Mouse (Mus musculus) thymus, postnatal 10 days (tissue): ENCODE data around the gene Pard3b.
A peak's percentile ranks its signal among the peaks of the same experiment; 100 is the strongest.

Source experiments
- DNase-seq, 2 experiments: peaks; one replicate each; pipeline ENCODE4 v3.0.0; 2021; ENCODE audit warnings: low spot score in 2 of 2

Gene Pard3b

DNA sequence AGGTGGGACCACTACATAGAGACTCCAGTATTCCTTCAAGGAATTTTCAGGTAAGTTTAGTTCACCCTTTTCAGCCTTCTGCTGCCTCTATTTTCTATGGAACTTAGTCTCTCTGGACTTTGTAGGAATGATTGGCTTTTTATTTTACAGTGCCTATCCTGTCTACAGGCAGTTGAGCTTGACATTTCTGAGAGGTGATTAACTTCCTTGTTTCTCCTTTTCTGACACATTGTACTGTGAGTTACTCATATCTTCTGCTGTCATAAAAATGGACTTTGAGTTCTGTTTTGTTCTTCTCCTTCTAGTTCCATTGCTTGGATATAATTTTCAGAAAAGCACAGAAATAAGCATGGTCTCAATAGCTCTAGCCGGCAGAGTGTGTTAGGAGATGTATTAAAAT is 112.4 kb downstream of the Pard3b start:
- no peak for DNase-seq

DNA sequence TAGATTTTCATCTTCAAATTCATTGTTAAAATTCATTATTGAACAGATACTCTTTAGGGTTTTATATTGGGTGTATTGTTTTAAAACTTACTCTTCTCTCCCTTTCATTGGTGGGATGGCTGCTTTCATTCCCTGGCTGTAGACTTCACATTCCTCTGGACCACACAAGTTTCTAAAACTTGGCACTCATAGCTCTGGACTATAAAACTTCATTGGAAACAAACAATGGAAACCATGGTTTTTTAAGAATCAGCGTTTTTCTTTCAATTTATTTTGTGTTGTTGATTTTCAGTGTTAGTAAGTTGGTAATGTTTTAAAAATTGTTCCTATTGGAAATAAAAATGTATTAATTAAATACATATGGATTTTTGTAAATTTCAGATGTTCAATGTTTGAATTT is 118.1 kb downstream of the Pard3b start:
- no peak for DNase-seq

GRCm38 (mm10) chr1:61771213-61771612 is 132.6 kb downstream of the Pard3b start:
- peak in 1 of 2 experiments; percentile 47 for DNase-seq

DNA sequence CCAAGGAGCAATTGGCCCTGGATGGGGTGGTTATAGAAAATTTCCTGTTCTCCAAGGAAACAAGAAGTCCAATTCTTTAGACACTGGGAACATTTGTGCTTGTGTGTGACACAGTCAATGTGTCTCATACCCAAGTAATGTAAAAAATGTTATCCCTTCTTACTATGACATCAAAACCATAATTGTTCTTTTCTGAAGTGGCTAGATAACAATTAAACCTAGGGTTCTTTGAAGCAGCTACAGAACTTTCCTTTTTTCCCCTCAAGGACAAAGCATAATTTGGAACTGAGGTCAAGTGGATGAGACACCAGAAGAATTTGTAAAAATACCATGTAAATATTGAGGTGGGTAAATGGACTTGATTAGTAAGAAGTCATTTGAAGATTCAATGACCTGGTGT is 140.1 kb downstream of the Pard3b start:
- DNase-seq = no peak

GRCm38 (mm10) chr1:61779906-61780305 is 141.3 kb downstream of the Pard3b start:
- no peak for DNase-seq

GRCm38 (mm10) chr1:61796296-61796695 is 157.7 kb downstream of the Pard3b start:
- DNase-seq = no peak

DNA sequence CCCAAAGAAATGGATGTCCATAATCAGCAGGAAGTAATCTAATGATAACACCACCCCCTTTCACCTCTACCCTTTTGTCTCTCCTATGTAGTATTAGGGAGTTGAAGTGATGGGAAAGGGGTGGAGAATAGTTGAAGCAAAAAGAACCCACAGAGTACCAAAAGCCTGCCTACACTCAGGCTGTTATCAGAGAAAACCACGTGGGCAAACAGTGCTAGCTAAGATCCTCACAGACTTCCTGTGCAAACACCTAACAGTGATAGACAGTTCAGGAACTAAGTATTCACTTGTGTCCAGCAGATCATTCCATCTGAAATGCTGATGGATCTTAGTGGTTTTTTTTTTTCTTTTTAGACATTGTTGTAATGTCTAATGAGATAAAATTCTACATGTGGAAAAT is 181.6 kb downstream of the Pard3b start:
- no peak for DNase-seq

DNA sequence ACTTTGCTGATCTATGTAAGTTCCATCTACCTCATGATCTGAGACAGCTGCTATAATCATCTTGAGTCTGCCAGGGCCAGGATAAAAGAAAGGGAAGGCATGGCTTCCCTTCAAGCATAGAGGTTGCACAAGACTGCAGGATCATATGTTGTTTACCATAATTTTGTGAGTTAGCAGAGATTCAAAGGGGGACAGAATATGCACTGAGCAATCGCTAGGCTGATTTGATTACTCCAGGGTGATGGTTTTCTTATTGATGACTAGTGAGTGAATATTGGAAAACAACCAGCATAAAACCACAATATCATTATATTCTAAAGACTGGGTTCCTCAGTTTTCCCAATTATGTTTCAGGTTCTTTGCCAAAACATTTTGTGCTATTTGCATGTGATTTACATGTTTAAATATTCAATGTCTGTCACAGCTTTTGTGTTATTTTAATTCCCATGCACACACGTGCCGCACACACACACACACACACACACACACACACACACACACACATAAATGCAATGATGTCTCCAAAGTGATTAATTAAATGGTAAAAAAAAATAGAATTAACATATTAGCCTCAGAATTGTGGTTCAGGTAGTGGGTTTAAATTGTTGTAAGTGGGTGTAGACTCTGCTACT is 187.1 kb downstream of the Pard3b start:
- DNase-seq = no peak

DNA sequence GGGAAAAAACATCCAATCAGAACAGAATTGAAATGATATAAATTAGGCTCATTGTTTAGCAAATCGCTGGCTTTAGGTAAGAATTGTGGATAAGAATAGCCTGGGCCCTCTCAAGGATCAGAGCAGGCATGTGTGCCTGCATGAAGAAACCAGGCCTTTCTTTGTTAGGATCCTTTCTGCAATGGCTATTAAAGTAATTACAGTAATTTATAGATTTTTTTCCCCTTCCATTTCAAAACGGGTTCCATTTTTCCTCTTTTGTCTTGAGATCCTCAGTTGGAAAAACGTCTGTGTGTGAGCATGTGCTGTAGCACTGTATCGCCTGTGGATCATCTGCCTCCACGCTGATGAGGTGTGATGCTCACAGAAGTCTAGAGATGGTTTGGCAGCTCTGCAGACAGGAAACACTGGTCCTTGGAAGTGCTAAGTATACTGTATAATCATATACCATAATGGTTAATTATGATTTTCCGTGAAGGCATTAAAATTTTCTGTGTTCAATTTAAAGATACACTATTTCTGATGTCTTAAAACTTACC is 198.5 kb downstream of the Pard3b start:
- no peak for DNase-seq

GRCm38 (mm10) chr1:61846606-61847005 is 208.0 kb downstream of the Pard3b start:
- DNase-seq = no peak

- DNase-seq = no peak
Observed at GRCm38 (mm10) chr1:61849029-61849714, 210.5 kb downstream of the Pard3b start.

DNA sequence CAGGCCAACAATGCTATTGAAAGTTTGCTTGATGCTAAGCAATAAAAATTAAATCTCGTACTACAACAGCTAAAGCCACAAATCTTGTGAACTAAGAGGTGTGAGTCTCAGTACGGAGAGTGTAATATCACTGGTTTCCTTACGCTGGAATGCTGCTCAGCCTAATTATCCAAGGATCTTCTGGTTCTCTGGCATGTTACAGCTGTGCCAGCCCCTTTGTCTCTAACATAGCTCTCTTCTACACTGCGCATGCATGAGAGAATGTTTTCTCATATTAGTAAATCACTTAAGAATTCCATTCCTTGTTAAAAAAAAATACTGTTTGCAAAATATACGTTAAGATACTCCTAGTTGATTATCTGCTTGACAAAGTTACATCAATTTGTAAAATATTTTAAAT is 211.8 kb downstream of the Pard3b start:
- DNase-seq = no peak

DNA sequence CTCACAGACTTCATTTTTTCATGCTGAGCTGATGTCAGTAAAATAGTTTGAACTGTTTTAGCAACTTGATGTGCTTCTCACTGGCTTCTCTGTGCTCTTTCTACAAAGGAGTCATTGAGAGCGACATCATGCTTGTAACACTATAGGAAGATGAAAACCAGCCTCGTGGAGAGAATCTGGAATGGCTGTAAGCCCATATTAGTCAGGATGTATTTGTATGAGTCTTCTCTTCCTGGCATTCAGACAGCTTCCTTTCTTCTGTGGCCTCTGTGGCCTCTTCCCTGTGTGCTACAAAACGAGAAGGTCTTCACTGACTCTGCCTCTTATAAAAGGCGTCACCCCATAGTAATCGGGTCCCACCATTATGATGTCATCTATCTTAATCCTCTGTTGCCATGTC is 212.6 kb downstream of the Pard3b start:
- no peak for DNase-seq

GRCm38 (mm10) chr1:61867286-61868082 is 228.9 kb downstream of the Pard3b start:
- no peak for DNase-seq

GRCm38 (mm10) chr1:61874875-61875274 is 236.3 kb downstream of the Pard3b start:
- DNase-seq = no peak

DNA sequence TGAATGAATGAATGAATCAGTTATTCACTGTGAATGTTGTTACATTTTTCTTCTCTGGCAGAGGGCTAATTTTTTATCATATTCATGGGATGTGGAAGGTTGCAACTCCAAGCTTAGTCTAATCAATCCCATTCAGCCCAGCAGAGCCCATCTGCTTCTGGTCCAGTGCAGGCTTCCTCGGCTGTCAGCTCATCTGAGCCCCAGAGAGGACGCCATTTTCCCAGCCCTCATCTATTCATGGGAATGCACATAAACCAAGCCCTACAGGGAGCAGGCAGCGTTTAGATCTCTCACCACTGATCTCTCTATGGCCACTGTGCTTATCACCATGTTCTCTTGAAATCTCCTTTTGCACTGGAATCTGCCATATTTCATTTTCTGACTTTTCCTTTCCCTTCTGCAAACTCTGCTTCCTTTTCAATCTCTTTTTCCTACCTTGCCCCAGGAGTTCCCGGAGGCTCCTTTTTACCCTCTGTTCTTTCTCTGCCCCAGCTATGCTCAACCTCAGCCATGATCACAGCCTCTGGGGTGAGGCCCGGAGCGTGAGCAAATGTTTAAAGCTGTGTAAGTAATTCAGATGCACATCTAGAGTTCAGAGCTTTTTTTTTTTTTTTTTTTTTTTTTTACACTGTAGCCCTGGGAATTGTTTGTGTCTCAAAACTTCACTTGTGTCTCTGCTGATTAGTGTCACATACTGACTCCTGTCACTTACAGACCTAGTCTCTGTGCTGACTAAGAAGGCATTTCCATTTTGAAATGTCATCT is 241.3 kb downstream of the Pard3b start:
- no peak for DNase-seq

GRCm38 (mm10) chr1:61896048-61896447 is 257.4 kb downstream of the Pard3b start:
- no peak for DNase-seq

GRCm38 (mm10) chr1:61903271-61904007 is 264.8 kb downstream of the Pard3b start:
- no peak for DNase-seq

DNA sequence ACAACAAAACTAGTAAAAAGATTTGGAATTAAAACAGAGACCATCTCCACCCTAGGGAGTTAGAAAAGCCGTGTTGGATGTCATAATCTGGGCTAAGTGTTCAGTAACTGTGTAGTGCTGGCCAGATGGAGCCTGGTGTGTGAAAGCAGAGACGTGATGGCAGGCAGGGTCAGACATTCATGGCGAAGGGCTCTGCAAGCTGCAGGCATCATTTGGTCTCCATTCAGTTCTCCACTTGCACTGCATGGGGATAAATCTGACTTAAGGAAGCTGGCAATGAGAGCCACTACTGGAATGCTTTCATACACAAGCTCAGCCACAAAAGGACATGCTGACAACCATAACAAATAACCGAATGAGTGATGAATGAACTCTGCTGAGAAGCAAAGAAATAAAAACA is 265.4 kb downstream of the Pard3b start:
- DNase-seq = no peak

- DNase-seq = no peak
Observed at GRCm38 (mm10) chr1:61912931-61913330, 274.3 kb downstream of the Pard3b start.

DNA sequence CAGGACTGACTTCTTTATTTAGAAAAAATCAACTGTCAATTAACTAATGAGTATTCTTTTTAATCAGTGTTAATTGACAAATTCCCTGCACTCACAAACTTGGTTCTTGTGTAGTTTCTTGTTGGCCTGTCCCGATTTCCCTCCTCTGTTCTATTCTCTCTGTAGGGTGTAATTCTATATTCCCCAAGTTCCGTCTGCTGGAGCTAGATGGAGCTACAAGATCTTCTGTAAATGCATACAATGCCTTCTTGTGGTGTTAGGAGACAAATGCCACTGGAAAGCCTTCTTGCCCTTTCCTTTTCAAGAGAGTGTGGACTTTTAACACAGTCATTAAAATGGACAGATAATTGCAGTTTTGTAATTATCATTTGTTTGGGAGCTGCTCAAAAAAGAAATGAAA is 286.3 kb downstream of the Pard3b start:
- no peak for DNase-seq
